Mouse (Mus musculus): ENCODE data around the gene Hcfc1r1. TPM values are rescaled to one million over a fixed set of nuclear protein-coding genes. Genes with fewer than 3 reads are reported as not detected.

Gene Hcfc1r1
- total RNA-seq, 2 experiments from 2014 or later: 127 to 131 TPM

GRCm38 (mm10) chr17:23674271-23674952, 1.0 kb downstream of the Hcfc1r1 start:
- DNase-seq (ENCODE audit: low spot score in 2 of 2): peak in 1 of 2 experiments; percentile 32

GRCm38 (mm10) chr17:23675127-23675526, 1.7 kb downstream of the Hcfc1r1 start:
- DNase-seq (ENCODE audit: low spot score in 2 of 2): no peak

GRCm38 (mm10) chr17:23675564-23676281, 2.3 kb downstream of the Hcfc1r1 start:
- DNase-seq (ENCODE audit: low spot score in 2 of 2): no peak

- DNase-seq (ENCODE audit: low spot score in 2 of 2): no peak
Observed at GRCm38 (mm10) chr17:23676473-23677031, 3.2 kb downstream of the Hcfc1r1 start.

GRCm38 (mm10) chr17:23677236-23677679, 3.9 kb downstream of the Hcfc1r1 start, which contains the start of gene Tnfrsf12a:
Gene Tnfrsf12a (minus strand): TSS chr17:23677468.
- peak; percentile 71 to 84 for DNase-seq (ENCODE audit: low spot score in 2 of 2)

GRCm38 (mm10) chr17:23679127-23679835, 5.9 kb downstream of the Hcfc1r1 start, which contains the start of gene Cldn6:
Gene Cldn6 (plus strand): TSS chr17:23679249.
- no peak for DNase-seq (ENCODE audit: low spot score in 2 of 2)

- DNase-seq (ENCODE audit: low spot score in 2 of 2): no peak
Observed at GRCm38 (mm10) chr17:23680336-23680735, 6.9 kb downstream of the Hcfc1r1 start.

GRCm38 (mm10) chr17:23681086-23681485, 7.7 kb downstream of the Hcfc1r1 start:
- no peak for DNase-seq (ENCODE audit: low spot score in 2 of 2)

- no peak for DNase-seq (ENCODE audit: low spot score in 2 of 2)
Observed at GRCm38 (mm10) chr17:23682092-23682491, 8.7 kb downstream of the Hcfc1r1 start.

- no peak for DNase-seq (ENCODE audit: low spot score in 2 of 2)
Observed at GRCm38 (mm10) chr17:23682530-23682929, 9.1 kb downstream of the Hcfc1r1 start.

- DNase-seq (ENCODE audit: low spot score in 2 of 2): no peak
Observed at GRCm38 (mm10) chr17:23683226-23683625, 9.8 kb downstream of the Hcfc1r1 start.

GRCm38 (mm10) chr17:23683856-23684672, 10.7 kb downstream of the Hcfc1r1 start, which contains the start of gene Cldn9:
Gene Cldn9 (minus strand): TSS chr17:23684026.
- no peak for DNase-seq (ENCODE audit: low spot score in 2 of 2)

GRCm38 (mm10) chr17:23694491-23694890, 21.1 kb downstream of the Hcfc1r1 start:
- DNase-seq (ENCODE audit: low spot score in 2 of 2): no peak

- no peak for DNase-seq (ENCODE audit: low spot score in 2 of 2)
Observed at GRCm38 (mm10) chr17:23695801-23696200, 22.4 kb downstream of the Hcfc1r1 start.

GRCm38 (mm10) chr17:23699131-23700077, 26.0 kb downstream of the Hcfc1r1 start:
- DNase-seq (ENCODE audit: low spot score in 2 of 2): peak in 1 of 2 experiments; percentile 17

- DNase-seq (ENCODE audit: low spot score in 2 of 2): peak; percentile 83 to 93
Observed at GRCm38 (mm10) chr17:23700079-23700478, 26.7 kb downstream of the Hcfc1r1 start.

- no peak for DNase-seq (ENCODE audit: low spot score in 2 of 2)
Observed at GRCm38 (mm10) chr17:23703301-23703700, 29.9 kb downstream of the Hcfc1r1 start.

- peak in 1 of 2 experiments; percentile 26 for DNase-seq (ENCODE audit: low spot score in 2 of 2)
Observed at GRCm38 (mm10) chr17:23704741-23705140, 31.3 kb downstream of the Hcfc1r1 start.

- DNase-seq (ENCODE audit: low spot score in 2 of 2): no peak
Observed at GRCm38 (mm10) chr17:23705525-23706104, 32.2 kb downstream of the Hcfc1r1 start.

Measured in layer of hippocampus, postnatal 14 days (tissue).